Mouse (Mus musculus) E14TG2a.4 (cell line): Measurements from ENCODE around the gene Cdc25a.
A peak's percentile ranks its signal among the peaks of the same experiment; 100 is the strongest.

ENCODE experiments used
- H3K27me3 ChIP-seq: 2 replicates; pipeline ENCODE4 v1.6.1; 2014; ENCODE audit warnings: low read length, control low read depth; ENCODE audit not compliant: insufficient read depth
- H3K36me3 ChIP-seq: 2 replicates; pipeline ENCODE4 v1.6.1; 2014; ENCODE audit warnings: low read length, control low read depth; ENCODE audit not compliant: insufficient read depth
- H3K4me1 ChIP-seq: replicated peaks from 2 replicates; pipeline ENCODE4 v1.6.1; 2014; ENCODE audit warnings: low read depth, low read length, control low read depth
- H3K4me3 ChIP-seq: replicated peaks from 2 replicates; pipeline ENCODE4 v1.5.1; 2014; ENCODE audit warnings: mild to moderate bottlenecking, low read length
- H3K9me3 ChIP-seq: 2 replicates; pipeline ENCODE4 v1.6.1; 2014; ENCODE audit warnings: low read length, control low read depth
- CTCF ChIP-seq: conservative IDR thresholded peaks from 2 replicates; pipeline ENCODE4 v1.5.1; 2014; ENCODE audit warnings: low read length
- NANOG ChIP-seq: IDR thresholded peaks from 2 replicates; pipeline ENCODE4 v1.6.1; 2014; ENCODE audit warnings: borderline replicate concordance, low read length, mixed read lengths
- POU5F1 ChIP-seq: IDR thresholded peaks from 2 replicates; pipeline ENCODE4 v1.6.1; 2014; ENCODE audit warnings: low read length, borderline replicate concordance

Gene Cdc25a

GRCm38 (mm10) chr9:109899361-109899760, 24.0 kb downstream of the Cdc25a start:
- Histone ChIP-seq H3K4me3 (peak overlapping the region; percentile 73), H3K36me3 (peaks cover 35% of the 10 kb centered on the region), H3K9me3 (no peaks in the 10 kb centered on the region), H3K4me1 (peaks cover 89% of the 10 kb centered on the region), H3K27me3 (no peaks in the 10 kb centered on the region)
- no peak for TF ChIP-seq NANOG
- no peak for TF ChIP-seq CTCF
- TF ChIP-seq POU5F1 = no peak

- Histone ChIP-seq H3K4me1 (peaks cover 86% of the 10 kb centered on the region), H3K9me3 (no peaks in the 10 kb centered on the region), H3K27me3 (no peaks in the 10 kb centered on the region), H3K36me3 (peaks cover 32% of the 10 kb centered on the region), H3K4me3 (peak overlapping the region; percentile 73)
- no peak for TF ChIP-seq POU5F1
- no peak for TF ChIP-seq NANOG
- no peak for TF ChIP-seq CTCF
These were observed 24.4 kb downstream of the Cdc25a start for GRCm38 (mm10) chr9:109899774-109900173.

- H3K4me3 ChIP-seq = peak overlapping the region; percentile 73
- H3K9me3 ChIP-seq = no peaks in the 10 kb centered on the region
- TF ChIP-seq POU5F1 = no peak
- TF ChIP-seq CTCF = no peak
- no peak for TF ChIP-seq NANOG
- peaks cover 25% of the 10 kb centered on the region for H3K36me3 ChIP-seq
- H3K4me1 ChIP-seq = peaks cover 86% of the 10 kb centered on the region
- no peaks in the 10 kb centered on the region for H3K27me3 ChIP-seq
These were observed 25.2 kb downstream of the Cdc25a start for GRCm38 (mm10) chr9:109900604-109901003.

DNA sequence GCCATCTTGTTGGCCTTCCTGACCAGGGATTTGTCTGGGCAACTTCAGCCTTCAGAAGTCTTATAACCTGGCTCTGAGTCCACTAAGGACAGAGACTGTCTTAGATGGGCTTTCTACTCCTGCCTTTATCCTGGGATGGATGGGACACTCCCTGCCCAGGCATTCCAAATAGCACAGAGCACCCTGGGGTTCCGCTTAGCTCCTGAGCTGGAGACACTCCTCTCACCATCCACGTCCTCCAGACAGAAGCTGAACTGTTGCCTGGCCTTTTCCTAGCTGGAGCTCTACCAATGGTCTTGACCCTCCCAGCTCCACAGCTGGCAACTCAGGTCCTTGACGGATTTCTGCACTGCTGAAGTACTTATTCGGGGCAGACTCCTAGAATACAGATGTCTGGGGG, 26.9 kb downstream of the Cdc25a start:
- Histone ChIP-seq H3K9me3 (no peaks in the 10 kb centered on the region), H3K4me1 (peaks cover 84% of the 10 kb centered on the region), H3K27me3 (no peaks in the 10 kb centered on the region), H3K36me3 (peaks cover 10% of the 10 kb centered on the region), H3K4me3 (peak overlapping the region; percentile 30)
- TF ChIP-seq POU5F1 (no peak), NANOG (no peak), CTCF (no peak)

DNA sequence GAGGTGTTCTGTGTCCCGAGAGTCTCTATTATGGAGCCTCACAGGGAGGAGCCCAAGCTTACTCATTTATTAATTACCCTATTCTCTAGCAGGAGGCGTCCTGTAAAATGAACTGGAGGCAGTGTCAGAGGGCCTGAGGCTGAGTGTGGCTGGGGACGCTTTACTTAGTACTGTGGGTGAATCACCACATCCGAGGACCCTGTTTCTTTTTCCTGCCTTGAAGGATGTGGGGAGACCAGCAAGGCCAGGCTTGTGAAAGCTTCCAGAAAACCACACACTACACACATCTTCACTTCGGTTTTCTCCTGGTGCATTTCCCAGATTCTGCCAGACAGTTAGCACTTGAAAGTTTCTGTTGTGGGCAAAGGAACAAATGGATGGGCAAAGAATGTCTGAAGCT, 27.4 kb downstream of the Cdc25a start:
- Histone ChIP-seq H3K36me3 (peaks cover 5% of the 10 kb centered on the region; the same call in 1 of the 2 replicates), H3K27me3 (no peaks in the 10 kb centered on the region), H3K9me3 (no peaks in the 10 kb centered on the region), H3K4me3 (0 out of 2 replicates have a peak overlapping the region, but pooled peaks have one; percentile 30), H3K4me1 (peaks cover 84% of the 10 kb centered on the region)
- no peak for TF ChIP-seq CTCF
- no peak for TF ChIP-seq POU5F1
- no peak for TF ChIP-seq NANOG

- Histone ChIP-seq H3K27me3 (no peaks in the 10 kb centered on the region), H3K4me3 (peak overlapping the region; percentile 30), H3K36me3 (no peaks in the 10 kb centered on the region), H3K9me3 (no peaks in the 10 kb centered on the region), H3K4me1 (peaks cover 81% of the 10 kb centered on the region)
- no peak for TF ChIP-seq CTCF
These were observed 31.9 kb downstream of the Cdc25a start for GRCm38 (mm10) chr9:109907300-109907699.

GRCm38 (mm10) chr9:109907774-109908465, 32.5 kb downstream of the Cdc25a start:
- Histone ChIP-seq H3K4me1 (peaks cover 81% of the 10 kb centered on the region), H3K27me3 (no peaks in the 10 kb centered on the region), H3K36me3 (no peaks in the 10 kb centered on the region), H3K4me3 (peak overlapping the region; percentile 30; the same call in 1 of the 2 replicates), H3K9me3 (no peaks in the 10 kb centered on the region)
- TF ChIP-seq CTCF (no peak), POU5F1 (no peak), NANOG (no peak)

GRCm38 (mm10) chr9:109909102-109909501, 33.7 kb downstream of the Cdc25a start:
- Histone ChIP-seq H3K36me3 (no peaks in the 10 kb centered on the region), H3K4me1 (peaks cover 85% of the 10 kb centered on the region), H3K4me3 (no peak overlapping the region), H3K27me3 (no peaks in the 10 kb centered on the region), H3K9me3 (no peaks in the 10 kb centered on the region)
- TF ChIP-seq CTCF (no peak), POU5F1 (no peak), NANOG (no peak)

GRCm38 (mm10) chr9:109909926-109910325, 34.5 kb downstream of the Cdc25a start:
- H3K4me1 ChIP-seq = peaks cover 87% of the 10 kb centered on the region
- H3K27me3 ChIP-seq = no peaks in the 10 kb centered on the region
- no peak for TF ChIP-seq POU5F1
- TF ChIP-seq CTCF = no peak
- peak; percentile 92 for TF ChIP-seq NANOG
- no peaks in the 10 kb centered on the region for H3K9me3 ChIP-seq
- H3K36me3 ChIP-seq = no peaks in the 10 kb centered on the region
- H3K4me3 ChIP-seq = no peak overlapping the region
